Mouse (Mus musculus): Measurements from ENCODE around the gene Rtl4.

The Rtl4 gene

DNA sequence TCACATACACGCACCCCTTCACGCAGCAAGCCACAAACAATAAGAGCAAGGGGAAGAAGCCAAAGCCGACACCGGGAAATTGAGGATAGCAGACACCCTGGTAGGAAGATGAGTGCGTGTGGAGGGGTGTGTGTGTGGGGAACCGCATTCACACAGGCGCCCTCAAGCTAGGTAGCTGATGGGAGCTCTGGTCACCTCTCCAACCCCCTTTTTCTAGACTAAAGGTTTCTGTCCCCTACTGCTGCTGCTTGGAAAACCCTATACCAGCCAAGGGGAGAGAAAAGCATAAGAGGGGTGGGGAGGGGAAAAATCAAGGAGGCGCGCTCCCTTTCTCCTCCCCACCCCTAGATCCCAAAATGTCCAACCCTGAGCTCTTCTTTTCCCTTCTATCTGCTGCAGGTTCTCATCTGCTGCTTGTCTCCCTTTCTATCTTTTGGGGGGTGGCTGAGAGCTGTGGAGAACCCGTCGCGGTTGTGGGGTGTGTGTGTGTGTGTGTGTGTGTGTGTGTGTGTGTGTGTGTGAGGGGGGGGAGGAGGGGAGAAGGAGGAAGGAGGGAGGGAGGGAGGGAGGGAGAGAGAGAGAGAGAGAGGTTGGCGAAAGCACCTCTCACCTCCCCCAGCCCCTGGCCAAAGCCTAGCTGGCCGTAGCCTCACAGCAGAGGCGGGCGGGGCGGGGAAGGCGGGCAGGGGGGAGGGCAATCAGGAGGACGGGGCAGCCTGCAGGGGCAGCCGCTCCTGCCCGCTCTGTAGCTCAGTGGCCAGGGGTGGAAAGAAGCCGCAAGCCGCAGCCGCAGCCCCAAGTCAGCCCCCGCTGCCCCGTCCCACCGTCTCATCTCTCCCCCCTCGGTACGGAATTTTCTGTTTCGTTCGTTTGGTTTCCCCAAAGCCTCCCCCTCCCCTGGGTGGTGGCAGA lies at the start of gene Rtl4:
Gene Rtl4, plus strand, starts transcription at position 701 of the 912 bp plus-strand sequence.
- no peak for DNase-seq (ENCODE audit: low read depth, low spot score)

DNA sequence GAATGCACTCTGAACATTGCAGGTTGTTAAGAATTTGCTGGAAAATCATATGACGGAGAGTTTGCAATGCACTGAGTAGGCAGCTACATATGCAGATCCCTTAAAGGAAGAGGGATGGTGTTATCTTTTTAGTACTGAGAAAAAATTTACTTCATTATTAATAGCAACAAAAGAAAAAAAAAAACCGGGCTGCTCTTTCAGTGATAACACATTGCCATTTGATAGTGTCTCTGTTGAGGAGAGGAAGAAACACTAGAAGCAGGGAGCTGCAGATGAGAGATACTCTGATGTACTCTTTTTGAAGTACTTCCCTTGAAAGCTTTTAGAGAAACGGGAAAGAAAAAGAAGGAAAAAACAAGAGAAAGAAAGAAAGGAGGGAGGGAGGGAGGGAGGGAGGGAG lies 44.0 kb upstream of the Rtl4 start:
- DNase-seq (ENCODE audit: low read depth, low spot score), result no peak

DNA sequence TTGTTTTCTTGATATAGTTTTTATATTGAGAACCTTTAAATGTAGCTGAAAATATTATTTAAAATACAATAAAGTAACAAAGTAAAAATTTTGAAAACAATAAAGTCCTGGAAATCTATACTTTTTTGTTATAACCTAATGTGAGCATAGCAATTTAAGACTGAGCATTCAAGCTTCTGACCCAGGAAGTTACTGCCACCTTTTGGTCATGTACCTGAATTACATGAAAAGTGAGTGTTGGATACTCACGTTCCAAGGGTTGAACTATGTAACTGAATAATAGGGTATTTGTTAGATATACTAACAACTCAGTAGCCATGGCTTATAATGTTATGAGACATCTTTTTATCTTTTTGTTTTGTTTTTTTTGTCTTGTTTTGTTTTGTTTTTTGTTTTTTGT lies 43.3 kb upstream of the Rtl4 start:
- no peak for DNase-seq (ENCODE audit: low read depth, low spot score)

DNA sequence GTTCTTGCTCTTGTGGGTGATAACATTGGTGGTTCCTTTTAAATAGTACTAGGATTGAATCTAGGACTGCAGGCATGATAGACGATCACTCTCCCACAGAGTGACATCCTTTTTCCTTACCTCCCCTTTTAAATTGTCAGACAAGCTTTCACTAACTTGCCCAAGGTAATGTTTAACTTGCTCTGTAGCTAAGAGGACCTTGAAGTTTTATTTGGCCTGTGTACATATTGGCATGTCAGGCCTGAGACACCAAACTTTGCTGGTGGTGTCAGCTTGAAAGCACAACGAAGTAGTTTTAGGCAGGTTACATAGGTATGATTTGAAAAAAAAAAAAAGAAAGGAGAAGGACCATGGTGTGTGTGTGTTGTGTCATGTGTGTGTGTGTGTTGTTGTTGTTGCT lies 36.5 kb upstream of the Rtl4 start:
- DNase-seq (ENCODE audit: low read depth, low spot score), result no peak

DNA sequence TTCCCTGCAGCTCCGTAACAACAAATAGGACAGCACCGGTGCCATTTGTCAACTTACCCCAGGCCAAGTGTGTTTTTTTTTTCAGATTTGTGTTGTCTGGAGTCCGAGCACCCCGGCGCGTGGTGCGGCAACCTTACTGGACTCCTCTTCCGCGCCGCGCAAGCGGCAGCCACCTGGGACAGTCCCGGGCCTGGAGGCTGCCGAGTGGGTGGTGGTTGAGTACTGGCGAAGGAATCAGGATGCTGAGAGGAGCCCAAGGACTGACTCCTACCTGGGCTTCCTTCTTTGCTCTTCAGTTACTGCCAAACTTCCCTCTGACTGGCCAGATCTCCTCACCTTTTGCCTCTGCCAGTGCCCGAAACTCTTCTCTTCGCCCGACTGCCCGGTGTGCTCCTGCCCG lies 965 bp upstream of the Rtl4 start:
- DNase-seq (ENCODE audit: low read depth, low spot score), result no peak

DNA sequence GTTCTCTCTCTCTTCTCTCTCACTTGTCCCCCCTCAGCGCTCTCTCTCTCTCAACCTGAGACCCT lies 733 bp upstream of the Rtl4 start, which contains the start of gene Trpc5:
Gene Trpc5, minus strand, starts transcription at position 39 of the 65 bp plus-strand sequence.
- DNase-seq (ENCODE audit: low read depth, low spot score), result no peak

DNA sequence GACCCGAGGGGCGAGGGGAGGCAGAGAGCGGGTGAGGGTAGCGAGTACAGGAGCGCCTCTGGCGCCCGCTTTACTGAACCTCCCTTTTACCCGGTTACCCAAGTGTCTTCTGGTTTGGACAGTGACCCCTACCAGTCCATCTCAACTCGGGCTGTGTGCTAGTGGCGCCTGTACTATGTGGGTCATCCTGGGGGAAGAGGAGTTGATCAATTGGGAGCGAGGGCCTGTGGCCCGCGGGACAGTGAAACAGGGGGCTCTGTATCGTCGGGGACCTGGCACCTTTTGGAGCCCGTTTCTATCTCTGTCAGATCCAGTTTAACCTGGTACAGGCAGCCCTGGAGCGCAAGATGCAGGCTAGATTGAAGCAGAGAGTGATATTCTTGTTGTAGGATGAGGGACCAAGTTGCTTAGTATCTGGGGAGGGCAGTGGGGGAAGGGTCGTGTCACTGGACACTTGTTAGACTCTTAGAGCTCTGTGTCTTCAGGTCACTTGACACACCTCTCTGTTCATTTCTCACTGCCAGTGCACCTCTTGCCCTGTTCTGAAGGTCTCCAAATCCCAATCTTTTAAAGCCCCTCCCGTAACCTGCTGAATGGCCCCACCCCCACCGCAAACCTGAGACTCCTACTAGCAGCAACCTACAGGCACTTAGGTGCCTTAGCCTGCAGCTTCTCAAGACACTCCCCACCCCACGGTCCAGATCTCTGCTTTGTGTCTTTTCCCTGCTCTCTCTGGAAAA lies 582 bp downstream of the Rtl4 start:
- no peak for DNase-seq (ENCODE audit: low read depth, low spot score)

DNA sequence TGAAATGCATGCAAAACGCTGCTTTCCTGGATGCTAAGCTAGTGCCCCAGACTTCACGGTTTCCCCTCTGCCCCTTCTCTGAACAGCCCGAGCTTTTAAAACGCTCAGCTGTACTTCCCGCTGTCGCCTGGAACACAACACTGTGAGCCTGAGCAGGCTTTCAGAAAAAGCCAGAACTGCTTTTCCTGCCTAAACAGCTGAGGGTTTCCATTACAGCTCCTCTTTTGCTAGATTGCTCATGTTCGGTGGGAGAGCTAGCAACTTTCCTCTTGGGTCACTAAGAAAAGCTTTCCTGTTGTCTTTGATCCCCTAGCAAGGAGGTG lies 1.1 kb downstream of the Rtl4 start:
- no peak for DNase-seq (ENCODE audit: low read depth, low spot score)

DNA sequence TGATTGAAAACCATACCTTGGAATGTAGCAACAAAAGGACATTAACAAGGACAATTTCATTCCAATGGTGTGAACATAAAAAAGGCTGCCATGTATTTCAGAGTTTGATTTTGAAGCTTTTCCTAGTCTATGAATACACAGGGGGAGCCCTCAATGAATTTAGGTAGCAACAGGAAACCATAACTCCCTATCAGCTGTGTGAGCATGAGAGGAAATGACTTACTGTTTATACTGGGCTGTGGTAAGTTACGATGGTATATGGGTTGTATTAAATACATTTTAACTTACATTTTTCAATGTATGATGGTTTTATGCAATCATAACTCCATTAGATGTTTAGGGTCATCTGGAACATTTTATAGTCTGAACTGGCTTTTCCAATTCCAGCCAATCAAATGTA lies 27.6 kb downstream of the Rtl4 start:
- no peak for DNase-seq (ENCODE audit: low read depth, low spot score)

DNA sequence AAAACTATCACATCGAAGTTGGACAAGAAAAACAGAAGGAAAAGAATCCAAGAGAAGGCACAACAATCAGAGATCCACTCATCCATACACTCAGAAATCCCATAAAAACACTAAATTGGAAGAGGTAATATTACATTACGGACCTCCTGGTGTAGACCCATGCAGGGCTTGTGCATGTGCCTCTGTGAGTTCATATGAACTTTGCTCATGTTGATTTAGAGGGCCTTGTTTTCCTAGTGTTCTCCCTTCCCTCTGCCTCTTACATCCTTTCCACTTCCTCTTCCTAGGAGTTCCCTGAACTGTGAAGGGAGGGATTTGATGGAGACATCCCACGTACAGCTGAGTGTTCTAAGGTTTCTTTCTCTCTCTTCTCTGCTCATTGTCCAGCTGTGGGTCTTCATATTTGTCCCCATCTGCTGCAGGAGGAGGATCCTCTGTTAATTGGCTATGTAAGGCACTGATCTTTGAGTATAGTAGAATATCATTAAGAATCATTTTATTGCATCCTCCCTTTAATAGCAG lies 58.9 kb downstream of the Rtl4 start:
- DNase-seq (ENCODE audit: low read depth, low spot score), result no peak

DNA sequence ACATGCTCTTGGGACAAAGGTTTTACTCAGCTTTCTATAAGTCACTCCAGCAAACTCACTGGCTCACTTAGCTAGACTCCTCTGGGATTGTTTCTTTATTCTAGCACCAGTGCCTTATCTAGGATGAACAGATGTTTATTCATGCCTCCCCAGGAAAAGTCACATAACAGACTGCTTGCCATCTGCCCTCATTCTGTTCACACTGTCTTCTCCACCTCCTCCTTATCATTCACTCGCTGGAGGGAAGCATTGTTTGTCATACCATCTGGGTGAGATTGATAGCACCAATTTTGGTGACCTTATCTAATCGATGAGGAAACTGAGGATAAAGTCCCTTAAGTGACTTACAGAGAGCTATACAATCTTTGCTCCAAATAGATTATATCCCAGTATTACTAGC lies 298.3 kb downstream of the Rtl4 start:
- no peak for DNase-seq (ENCODE audit: low read depth, low spot score)

DNA sequence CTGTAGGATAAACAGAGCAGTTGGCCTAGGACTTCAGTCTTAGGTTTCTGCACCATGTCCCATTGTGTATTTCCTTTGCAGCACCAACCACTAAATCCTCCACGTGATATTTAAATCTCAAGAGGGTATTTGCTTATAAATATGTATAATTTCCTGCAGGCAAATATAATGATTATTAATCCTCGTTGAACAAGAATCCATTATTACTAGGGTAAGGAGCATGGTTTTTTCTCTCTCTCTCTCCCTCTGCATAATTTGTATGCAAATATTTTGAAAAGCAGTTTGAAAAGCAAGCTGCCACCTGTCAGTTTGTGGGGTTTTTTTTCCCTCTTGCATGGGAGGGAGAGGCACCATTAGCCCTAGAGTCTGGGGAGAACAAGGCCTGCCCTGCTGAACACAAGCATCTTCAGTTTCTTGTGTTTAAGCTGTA lies 376.8 kb downstream of the Rtl4 start:
- no peak for DNase-seq (ENCODE audit: low read depth, low spot score)

DNA sequence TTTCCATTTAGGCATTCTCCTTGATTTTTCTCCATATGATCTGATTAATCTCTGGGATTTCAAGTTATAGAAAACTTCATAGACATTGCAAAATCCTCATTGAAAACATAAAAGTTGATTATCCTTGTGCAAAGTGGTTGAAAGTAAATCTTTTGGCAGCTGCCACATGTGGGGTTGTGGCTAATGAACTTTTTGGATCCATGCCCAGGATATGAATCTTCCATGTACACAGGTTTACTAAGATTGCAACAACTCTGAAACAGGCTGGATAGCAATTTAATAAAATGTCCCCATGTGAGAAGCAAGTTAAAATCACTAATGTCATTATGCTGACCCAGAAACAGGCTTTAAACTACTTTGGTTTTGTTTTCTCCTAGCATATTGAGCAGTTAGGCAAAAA lies 401.1 kb downstream of the Rtl4 start:
- DNase-seq (ENCODE audit: low read depth, low spot score), result no peak

DNA sequence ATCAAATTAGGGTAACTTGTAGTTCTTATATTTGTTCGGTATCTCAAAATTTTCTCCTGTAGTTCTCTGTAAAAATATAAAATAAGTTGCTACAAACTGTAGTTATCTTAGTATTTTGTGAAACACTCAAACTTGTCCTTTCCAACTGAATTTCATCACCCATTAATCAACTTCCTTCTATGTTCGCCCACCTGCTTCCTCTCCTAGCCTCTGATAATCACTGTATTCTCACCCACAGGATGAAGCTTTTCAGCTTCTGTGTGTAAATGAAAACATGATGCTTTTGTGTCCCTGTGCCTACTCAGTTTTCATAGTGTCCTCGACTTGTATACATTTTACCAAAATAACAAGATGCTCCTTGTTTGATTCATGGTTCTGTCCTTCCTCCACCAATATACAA lies 401.7 kb downstream of the Rtl4 start:
- DNase-seq (ENCODE audit: low read depth, low spot score), result no peak

DNA sequence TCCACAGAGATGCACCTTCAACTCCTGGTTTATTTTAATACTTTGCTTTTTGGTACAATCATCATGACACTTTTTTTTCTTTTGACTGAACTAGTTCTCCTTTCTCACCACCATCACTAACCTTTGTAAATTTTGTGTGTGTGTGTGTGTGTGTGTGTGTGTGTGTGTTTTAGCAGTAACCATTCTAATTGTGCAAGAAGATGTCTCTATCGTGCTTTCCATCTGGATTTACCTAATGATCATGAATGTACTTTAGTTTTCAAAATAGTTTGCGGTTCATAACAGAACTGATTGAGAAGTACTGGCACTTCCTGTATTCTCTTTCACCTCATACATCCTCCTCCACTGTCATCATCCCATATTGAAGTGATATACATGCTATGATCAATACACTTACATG lies 402.3 kb downstream of the Rtl4 start:
- DNase-seq (ENCODE audit: low read depth, low spot score), result no peak
